Mouse (Mus musculus) inflammation-experienced regulatory T-cells, adult 16 weeks (primary cell): ENCODE measurements around the gene Mettl25. TPM values are rescaled to one million over a fixed set of nuclear protein-coding genes. Genes with fewer than 3 reads are reported as not detected.

Experiments used
- polyA plus RNA-seq: library from polyadenylated mRNA; unstranded; fragments of 100-300 nt; shearing (Covaris generic); gene quantifications from one replicate; pipeline ENCODE4 v1.2.1, GENCODE M21; 2017

Mettl25 gene
- 10.4 TPM for polyA plus RNA-seq

GRCm38 (mm10) chr10:105840928-105841888, at the start of gene Mettl25, which contains the start of gene Ccdc59:
Mettl25 (minus strand) TSS chr10:105841380.
Ccdc59 (plus strand) TSS chr10:105841067.

Other genes with a start within 250 kb of the Mettl25 start
- 64.4 TPM for gene Ccdc59, start 313 bp downstream of the Mettl25 start, polyA plus RNA-seq